Mouse (Mus musculus): ENCODE data around the gene Zbtb12. TPM values are rescaled to one million over a fixed set of nuclear protein-coding genes. Genes with fewer than 3 reads are reported as not detected.
"Not testable (repeated sequence)": the region's sequence is repeated elsewhere in the genome, so short reads cannot be mapped to it uniquely, and the experiment has no call there.

Gene Zbtb12
- polyA plus RNA-seq, 1 experiment, result 14.5 TPM

- not testable (repeated sequence) for DNase-seq (ENCODE audit: low read depth)
Measured at GRCm38 (mm10) chr17:34901948-34902347, 22.7 kb downstream of the Zbtb12 start.

GRCm38 (mm10) chr17:34902895-34903294, 23.6 kb downstream of the Zbtb12 start:
- DNase-seq (ENCODE audit: low read depth), result no peak

GRCm38 (mm10) chr17:34910982-34911381, 31.7 kb downstream of the Zbtb12 start:
- no peak for DNase-seq (ENCODE audit: low read depth)

GRCm38 (mm10) chr17:34911945-34912351, 32.7 kb downstream of the Zbtb12 start:
- DNase-seq (ENCODE audit: low read depth), result no peak

- DNase-seq (ENCODE audit: low read depth), result no peak
Measured at GRCm38 (mm10) chr17:34913930-34914665, 34.8 kb downstream of the Zbtb12 start, which contains the start of gene Slc44a4. Gene Slc44a4 (plus strand): TSS chr17:34914466.

- no peak for DNase-seq (ENCODE audit: low read depth)
Measured at GRCm38 (mm10) chr17:34915410-34915831, 36.1 kb downstream of the Zbtb12 start.

GRCm38 (mm10) chr17:34916316-34916715, 37.0 kb downstream of the Zbtb12 start:
- DNase-seq (ENCODE audit: low read depth), result no peak

GRCm38 (mm10) chr17:34917188-34917587, 37.9 kb downstream of the Zbtb12 start:
- no peak for DNase-seq (ENCODE audit: low read depth)

GRCm38 (mm10) chr17:34922939-34923338, 43.7 kb downstream of the Zbtb12 start:
- DNase-seq (ENCODE audit: low read depth), result no peak

GRCm38 (mm10) chr17:34924258-34924657, 45.0 kb downstream of the Zbtb12 start:
- DNase-seq (ENCODE audit: low read depth), result no peak

- no peak for DNase-seq (ENCODE audit: low read depth)
Measured at GRCm38 (mm10) chr17:34927306-34928019, 48.2 kb downstream of the Zbtb12 start.

GRCm38 (mm10) chr17:34928841-34929240, 49.6 kb downstream of the Zbtb12 start:
- no peak for DNase-seq (ENCODE audit: low read depth)

GRCm38 (mm10) chr17:34931061-34931734, 51.9 kb downstream of the Zbtb12 start, which contains the start of gene Neu1:
Gene Neu1 (plus strand): TSS chr17:34931253.
- peak; percentile 85 for DNase-seq (ENCODE audit: low read depth)

GRCm38 (mm10) chr17:34931735-34932098, 52.4 kb downstream of the Zbtb12 start:
- no peak for DNase-seq (ENCODE audit: low read depth)

GRCm38 (mm10) chr17:34932287-34932686, 53.0 kb downstream of the Zbtb12 start:
- no peak for DNase-seq (ENCODE audit: low read depth)

GRCm38 (mm10) chr17:34934031-34934430, 54.7 kb downstream of the Zbtb12 start:
- DNase-seq (ENCODE audit: low read depth), result no peak

GRCm38 (mm10) chr17:34934830-34935229, 55.5 kb downstream of the Zbtb12 start:
- DNase-seq (ENCODE audit: low read depth), result no peak

- no peak for DNase-seq (ENCODE audit: low read depth)
Measured at GRCm38 (mm10) chr17:34937960-34938505, 58.8 kb downstream of the Zbtb12 start.

GRCm38 (mm10) chr17:34941344-34942041, 62.2 kb downstream of the Zbtb12 start:
- no peak for DNase-seq (ENCODE audit: low read depth)

GRCm38 (mm10) chr17:34943128-34943815, 64.0 kb downstream of the Zbtb12 start:
- no peak for DNase-seq (ENCODE audit: low read depth)

- no peak for DNase-seq (ENCODE audit: low read depth)
Measured at GRCm38 (mm10) chr17:34944362-34944761, 65.1 kb downstream of the Zbtb12 start.

Measured in gonadal fat pad, adult 2 months (tissue).